Mouse (Mus musculus) spleen, postnatal 10 days (tissue): ENCODE measurements at regions not wholly inside any gene's neighbourhood (a gene's known extent, or its start where the extent isn't known, plus 50 kb on each side); places are given as distances from the start of the nearest gene placed in this dataset.
A peak's percentile ranks its signal among the peaks of the same experiment; 100 is the strongest.

Experiments used
- DNase-seq, 2 experiments: peaks; one replicate each; pipeline ENCODE4 v3.0.0; 2021 to 2022; ENCODE audit warnings: low spot score in 2 of 2

GRCm38 (mm10) chr1:60823006-60823665, 63.7 kb upstream of the Ctla4 start:
- DNase-seq: peak; percentile 33 to 75

- no peak for DNase-seq
Measured at GRCm38 (mm10) chr1:60824218-60825125, 62.3 kb upstream of the Ctla4 start.

DNA sequence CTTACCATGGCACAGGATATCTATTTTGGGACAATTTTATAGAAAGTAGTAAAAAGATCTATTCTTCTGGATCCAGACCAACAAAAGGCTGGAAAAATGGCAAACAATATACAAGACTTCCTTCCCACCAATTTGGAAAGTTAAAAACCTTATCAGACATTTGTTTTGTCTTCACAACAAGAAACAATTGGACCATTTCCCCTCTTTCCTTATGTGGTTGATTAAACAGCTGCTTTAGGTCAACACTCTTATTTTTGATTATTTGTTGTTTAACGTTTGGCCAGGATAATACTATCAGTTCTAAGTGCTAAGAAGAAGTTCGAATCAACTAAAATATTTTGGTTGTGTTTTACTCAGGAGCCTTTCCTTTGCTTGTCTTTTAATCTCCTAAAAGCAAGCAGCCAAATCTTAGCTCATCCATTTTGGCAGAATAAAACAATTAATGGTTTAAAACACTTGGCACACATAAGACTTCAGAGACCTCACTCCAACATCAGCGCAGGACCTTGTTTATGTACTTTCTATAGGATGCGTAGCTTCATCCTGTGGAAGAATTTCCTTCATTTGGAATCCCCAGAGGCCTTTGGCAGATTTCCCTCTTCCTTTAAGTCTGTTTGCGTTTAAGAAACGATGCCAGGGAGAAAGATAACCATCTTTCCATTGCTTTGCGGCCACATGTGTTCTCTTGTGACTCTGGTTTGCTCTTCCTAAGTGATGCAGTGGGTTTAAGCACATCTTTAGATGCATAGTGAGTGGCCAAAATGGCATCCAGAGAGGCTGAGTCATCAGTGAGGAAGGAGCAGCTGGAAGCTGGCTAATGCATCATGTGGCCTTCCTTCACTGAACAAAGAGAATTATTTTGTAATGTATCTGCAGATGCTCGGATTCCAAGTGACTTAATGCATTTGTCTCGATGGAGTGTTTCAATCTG, 61.3 kb upstream of the Ctla4 start:
- DNase-seq: no peak

DNA sequence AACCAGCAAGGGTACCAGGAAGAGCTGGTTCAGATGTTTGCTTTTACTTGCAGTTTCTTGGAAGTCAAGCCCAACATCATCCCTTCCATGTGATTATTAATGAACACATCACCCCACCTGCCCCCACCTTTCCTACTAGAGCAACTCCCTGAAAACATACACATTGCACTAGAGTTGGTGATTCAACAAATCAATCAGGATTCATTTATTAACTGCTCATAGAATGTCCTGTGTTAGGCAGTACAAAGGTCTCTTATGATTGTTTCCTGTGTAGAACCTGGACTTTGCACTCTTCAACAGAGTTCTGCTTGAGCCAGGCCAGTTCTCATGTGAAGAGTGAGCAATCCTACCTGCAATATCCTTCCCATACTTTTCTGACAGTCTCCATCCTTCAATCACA, 59.8 kb upstream of the Ctla4 start:
- DNase-seq: no peak

DNA sequence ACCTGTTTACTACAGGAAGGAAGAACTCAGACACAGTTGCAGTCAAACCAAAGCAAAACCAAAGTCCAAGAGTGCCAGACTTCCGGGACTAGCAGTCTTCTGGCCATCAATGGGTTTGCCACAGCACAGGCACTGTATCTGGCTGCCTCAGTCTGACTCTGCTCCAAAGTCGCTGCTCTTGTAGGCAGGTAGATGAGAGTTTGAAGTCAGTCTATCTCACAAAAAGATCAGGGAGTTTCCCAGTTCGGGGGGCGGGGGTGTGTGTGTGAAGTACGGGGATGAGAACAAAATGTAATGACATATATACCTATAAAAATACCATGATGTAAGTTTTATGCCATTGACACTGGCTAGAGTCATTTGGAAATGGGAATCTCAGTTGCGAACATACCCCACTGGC, 58.6 kb upstream of the Ctla4 start:
- no peak for DNase-seq

- no peak for DNase-seq
Measured at GRCm38 (mm10) chr1:60829849-60830248, 57.0 kb upstream of the Ctla4 start.

DNA sequence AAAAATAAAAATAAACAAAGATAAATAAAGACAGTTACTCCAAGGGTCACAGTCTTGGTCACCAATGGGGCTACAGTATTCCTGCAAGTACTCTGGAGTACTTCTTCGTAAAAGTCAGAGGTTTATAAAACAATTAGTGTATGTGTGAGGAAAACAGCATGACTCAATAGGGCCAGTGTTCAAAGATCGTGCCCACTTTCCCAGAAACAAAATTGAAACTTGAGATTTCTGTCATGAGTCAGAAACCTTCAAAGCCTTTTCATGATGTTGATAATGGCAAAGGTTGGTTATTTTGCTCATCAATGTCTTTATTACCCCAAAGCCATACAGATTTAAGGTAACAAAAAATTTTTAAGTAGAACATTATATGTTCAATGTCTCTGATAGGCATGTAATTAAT, 53.1 kb upstream of the Ctla4 start:
- DNase-seq: no peak
